8 mouse cellular contexts compared by ENCODE assay signal in the genomic region with DNA sequence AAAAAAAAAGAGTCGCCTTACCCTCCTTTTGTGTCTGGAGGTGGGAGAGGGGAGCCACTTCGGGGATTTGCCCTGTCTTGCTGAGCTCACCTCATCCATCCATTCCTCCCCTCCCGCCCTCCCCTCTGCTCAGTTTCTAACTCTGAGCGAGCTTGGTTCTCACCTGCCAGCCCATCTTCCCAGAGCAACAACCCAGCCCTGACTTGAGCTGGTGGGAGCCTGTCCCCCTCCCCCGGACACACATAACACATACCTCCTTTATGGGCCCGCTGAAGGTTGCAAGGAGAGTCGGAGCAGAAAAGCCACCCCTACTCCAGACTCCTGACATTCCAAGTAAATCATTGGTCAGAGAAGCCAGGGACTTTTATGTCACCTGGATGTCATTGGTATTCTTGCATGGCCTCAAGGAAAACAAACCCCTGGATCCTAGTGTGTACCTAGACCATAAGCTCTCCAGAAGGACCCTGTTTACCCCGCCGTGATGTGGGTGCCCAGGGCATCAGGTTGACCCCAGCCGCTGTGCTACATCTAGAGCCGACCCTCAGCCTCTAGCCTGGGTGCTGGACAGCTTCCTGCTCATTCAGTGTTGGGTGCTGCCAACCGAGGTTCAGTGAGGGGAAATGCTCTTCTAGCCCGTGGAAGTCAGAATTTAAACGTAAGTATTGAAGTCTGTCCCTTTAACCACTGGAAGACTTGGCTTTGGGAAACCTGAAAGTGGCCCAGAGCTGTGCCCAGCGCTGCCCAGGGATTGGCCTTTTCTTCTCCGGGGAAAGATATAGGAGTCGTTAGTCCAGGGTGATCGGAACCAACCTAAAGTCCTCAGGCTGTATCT. TPM values are rescaled to one million over a fixed set of nuclear protein-coding genes. Genes with fewer than 3 reads are reported as not detected.
A peak's percentile ranks its signal among the peaks of the same experiment; 100 is the strongest.
DNase-seq lines count a peak whose midpoint lies in the region; ATAC-seq and TF ChIP-seq lines count a peak whose summit lies in the region.

No protein-coding gene starts in this region.

- no peaks in the 10 kb centered on the region for H3K36me3 ChIP-seq in neural tube, embryonic 11.5 days (ENCODE audit: control insufficient read depth, insufficient read depth, low read length)
- H3K36me3 ChIP-seq in liver, embryonic 13.5 days, result no peaks in the 10 kb centered on the region
- H3K36me3 ChIP-seq in stomach, postnatal 0 days (ENCODE audit: control insufficient read depth, insufficient read depth, low read length), result no peaks in the 10 kb centered on the region

- no peak overlapping the region; the same call in 1 of the 2 replicates for H3K9ac ChIP-seq in neural tube, embryonic 11.5 days (ENCODE audit: low read length)
- H3K9ac ChIP-seq in liver, embryonic 13.5 days, result no peak overlapping the region
- no peak overlapping the region for H3K9ac ChIP-seq in stomach, postnatal 0 days (ENCODE audit: low read length)

- no peak for TF ChIP-seq CTCF in stomach, postnatal 0 days (IDR thresholded peaks at IDR 0.05; ENCODE audit: low read depth)

- H3K4me3 ChIP-seq in neural tube, embryonic 11.5 days (ENCODE audit: low read depth, low read length), result no peak overlapping the region
- no peak overlapping the region for H3K4me3 ChIP-seq in liver, embryonic 13.5 days (replicated peaks)
- no peak overlapping the region for H3K4me3 ChIP-seq in stomach, postnatal 0 days (ENCODE audit: low read depth, low read length)

- ATAC-seq in neural tube, embryonic 11.5 days (ENCODE audit: insufficient read depth, low FRiP score, low TSS enrichment), result peak; percentile 54
- 0 out of 2 replicates have a peak, but pooled peaks have one; percentile 10 for ATAC-seq in liver, embryonic 13.5 days (ENCODE audit: low read depth)
- ATAC-seq in stomach, postnatal 0 days (ENCODE audit: low FRiP score, low TSS enrichment), result peak; percentile 27

- TF ChIP-seq EP300 in stomach, postnatal 0 days (optimal IDR thresholded peaks at IDR 0.05), result no peak

- H3K4me2 ChIP-seq in neural tube, embryonic 11.5 days (ENCODE audit: low read depth), result peak overlapping the region; percentile 24
- peak overlapping the region; percentile 24; the same call in 1 of the 2 replicates for H3K4me2 ChIP-seq in liver, embryonic 13.5 days
- H3K4me2 ChIP-seq in stomach, postnatal 0 days (replicated peaks; ENCODE audit: low read depth), result peak overlapping the region; percentile 40

- DNase-seq in embryo, embryonic 11 days, result peak; percentile 42
- DNase-seq in embryo, embryonic 10 days (ENCODE audit: low spot score), result no peak
- no peak for DNase-seq in neural tube, embryonic 11.5 days (ENCODE audit: low spot score)
- DNase-seq in neural tube, embryonic 10.5 days (ENCODE audit: extremely low spot score, low spot score), result no peak
- DNase-seq in liver, embryonic 13.5 days, result no peak
- DNase-seq in stomach, postnatal 0 days (ENCODE audit: low spot score), result no peak
- no peak for DNase-seq in left cerebral cortex, postnatal 4 days
- DNase-seq in MN1 (ENCODE audit: low spot score), result no peak

- intact Hi-C loops in left cerebral cortex, postnatal 4 days (cut with DNase I), result loop anchor here (1.0 to 10.0 kb wide), 2 partner anchors 132 to 206 kb away; no protein-coding TSS in a partner anchor

- H3K27ac ChIP-seq in neural tube, embryonic 11.5 days (ENCODE audit: low read depth, low read length), result 0 out of 2 replicates have a peak overlapping the region, but pooled peaks have one; percentile 1
- no peak overlapping the region for H3K27ac ChIP-seq in liver, embryonic 13.5 days
- no peak overlapping the region for H3K27ac ChIP-seq in stomach, postnatal 0 days (replicated peaks)

- H3K27me3 ChIP-seq in neural tube, embryonic 11.5 days (ENCODE audit: control insufficient read depth, insufficient read depth, low read length), result no peaks in the 10 kb centered on the region
- peaks cover 54% of the 10 kb centered on the region for H3K27me3 ChIP-seq in liver, embryonic 13.5 days
- H3K27me3 ChIP-seq in stomach, postnatal 0 days (ENCODE audit: control insufficient read depth, insufficient read depth, low read length), result no peaks in the 10 kb centered on the region

- no peaks in the 10 kb centered on the region for H3K9me3 ChIP-seq in neural tube, embryonic 11.5 days (ENCODE audit: control insufficient read depth, low read length)
- no peaks in the 10 kb centered on the region for H3K9me3 ChIP-seq in liver, embryonic 13.5 days (replicated peaks)
- H3K9me3 ChIP-seq in stomach, postnatal 0 days (ENCODE audit: control insufficient read depth, low read length), result no peaks in the 10 kb centered on the region

- WGBS in neural tube, embryonic 11.5 days, result 7% methylated on average over 18 of the region's 18 CpGs
- WGBS in liver, embryonic 13.5 days (ENCODE audit: insufficient replicate concordance), result 13% methylated on average over 18 of the region's 18 CpGs
- WGBS in stomach, postnatal 0 days, result 14% methylated on average over 18 of the region's 18 CpGs

- peaks cover 19% of the 10 kb centered on the region for H3K4me1 ChIP-seq in neural tube, embryonic 11.5 days (ENCODE audit: control insufficient read depth, insufficient read depth, low read length)
- H3K4me1 ChIP-seq in liver, embryonic 13.5 days (replicated peaks), result peaks cover 20% of the 10 kb centered on the region
- 0 out of 2 replicates have a peak, but pooled peaks cover 2% of the 10 kb centered on the region for H3K4me1 ChIP-seq in stomach, postnatal 0 days (replicated peaks; ENCODE audit: control insufficient read depth, insufficient read depth)

RNA-seq across cellular contexts. Expression of a gene that starts 8.0 kb away (rescaled TPM):
- polyA plus RNA-seq in neural tube, embryonic 11.5 days (2014; fragmentation: Nextera tagmentation; extraction: Ambion mirVana), result 844 and 856 TPM in 2 replicates
- 772 and 835 TPM in 2 replicates for polyA plus RNA-seq in liver, embryonic 13.5 days (2015; fragmentation: Nextera tagmentation; extraction: Ambion mirVana)
- polyA plus RNA-seq in stomach, postnatal 0 days (2015; fragmentation: Nextera tagmentation; extraction: Ambion mirVana), result 810 and 847 TPM in 2 replicates
- total RNA-seq in left cerebral cortex, postnatal 4 days (2021), result 100 to 1,000 TPM; 480 to 518 TPM

RNA-seq across cellular contexts. Expression of a gene that starts 16.9 kb away (rescaled TPM):
- 32.1 and 33.4 TPM in 2 replicates for polyA plus RNA-seq in neural tube, embryonic 11.5 days (2014; fragmentation: Nextera tagmentation; extraction: Ambion mirVana)
- polyA plus RNA-seq in liver, embryonic 13.5 days (2015; fragmentation: Nextera tagmentation; extraction: Ambion mirVana), result 31.2 and 32.2 TPM in 2 replicates
- polyA plus RNA-seq in stomach, postnatal 0 days (2015; fragmentation: Nextera tagmentation; extraction: Ambion mirVana), result 20.7 and 23.9 TPM in 2 replicates
- 10 to 100 TPM; 14.3 to 19.0 TPM for total RNA-seq in left cerebral cortex, postnatal 4 days (2021)

RNA-seq across cellular contexts. Expression of a gene that starts 26.0 kb away (rescaled TPM):
- polyA plus RNA-seq in neural tube, embryonic 11.5 days (2014; fragmentation: Nextera tagmentation; extraction: Ambion mirVana), result 7.3 and 7.5 TPM in 2 replicates
- polyA plus RNA-seq in liver, embryonic 13.5 days (2015; fragmentation: Nextera tagmentation; extraction: Ambion mirVana), result 16.7 and 18.2 TPM in 2 replicates
- 39.0 and 46.0 TPM in 2 replicates for polyA plus RNA-seq in stomach, postnatal 0 days (2015; fragmentation: Nextera tagmentation; extraction: Ambion mirVana)
- total RNA-seq in left cerebral cortex, postnatal 4 days (2021), result 10 to 100 TPM; 13.3 to 13.8 TPM

RNA-seq across cellular contexts. Expression of a gene that starts 26.2 kb away (rescaled TPM):
- 33.9 and 38.6 TPM in 2 replicates for polyA plus RNA-seq in neural tube, embryonic 11.5 days (2014; fragmentation: Nextera tagmentation; extraction: Ambion mirVana)
- 24.4 and 26.3 TPM in 2 replicates for polyA plus RNA-seq in liver, embryonic 13.5 days (2015; fragmentation: Nextera tagmentation; extraction: Ambion mirVana)
- polyA plus RNA-seq in stomach, postnatal 0 days (2015; fragmentation: Nextera tagmentation; extraction: Ambion mirVana), result 23.1 and 23.2 TPM in 2 replicates
- total RNA-seq in left cerebral cortex, postnatal 4 days (2021), result 10 to 100 TPM; 70.1 to 71.4 TPM

RNA-seq across cellular contexts. Expression of a gene that starts 31.8 kb away (rescaled TPM):
- polyA plus RNA-seq in neural tube, embryonic 11.5 days (2014; fragmentation: Nextera tagmentation; extraction: Ambion mirVana), result 267 and 278 TPM in 2 replicates
- polyA plus RNA-seq in liver, embryonic 13.5 days (2015; fragmentation: Nextera tagmentation; extraction: Ambion mirVana), result 12.7 and 13.2 TPM in 2 replicates
- polyA plus RNA-seq in stomach, postnatal 0 days (2015; fragmentation: Nextera tagmentation; extraction: Ambion mirVana), result 16.8 and 20.3 TPM in 2 replicates
- total RNA-seq in left cerebral cortex, postnatal 4 days (2021), result 100 to 1,000 TPM; 409 to 418 TPM
